Mouse (Mus musculus) bone marrow macrophage, adult 2 months (primary cell): Measurements from ENCODE around the gene Shbg. TPM values are rescaled to one million over a fixed set of nuclear protein-coding genes. Genes with fewer than 3 reads are reported as not detected.

Source experiments
- H3K27ac ChIP-seq: 2 replicates; pipeline ENCODE4 v1.5.1; 2012; ENCODE audit warnings: low read depth, low read length; ENCODE audit not compliant: insufficient read depth
- H3K4me1 ChIP-seq: 2 replicates; pipeline ENCODE4 v1.6.1; 2012; ENCODE audit warnings: low read length; ENCODE audit not compliant: control insufficient read depth, insufficient read depth
- H3K4me3 ChIP-seq: 2 replicates; pipeline ENCODE4 v1.5.1; 2012; ENCODE audit warnings: mild to moderate bottlenecking, low read length, moderate library complexity; ENCODE audit not compliant: insufficient read depth
- CTCF ChIP-seq: IDR thresholded peaks from 2 replicates; pipeline ENCODE4 v1.5.1; 2012; ENCODE audit warnings: low read depth, mild to moderate bottlenecking, low read length, moderate library complexity
- POLR2A ChIP-seq: IDR thresholded peaks from 2 replicates; pipeline ENCODE4 v1.6.1; 2012; ENCODE audit warnings: mild to moderate bottlenecking, low read depth, low read length, borderline replicate concordance
- polyA plus RNA-seq: library from polyadenylated mRNA; stranded (reverse); fragments of >200 nt; gene quantifications from 2 replicates; pipeline ENCODE4 v1.2.4, GENCODE M21; 2012; ENCODE audit not compliant: missing spikeins, insufficient read depth, insufficient read length

Shbg gene
- not detected in 2 replicates for polyA plus RNA-seq

GRCm38 (mm10) chr11:69617805-69618204 is at the start of gene Shbg:
TSS of gene Shbg (minus strand) at chr11:69617905.
- Histone ChIP-seq H3K4me1 (peaks cover 3% of the 10 kb centered on the region), H3K4me3 (no peak within 1 kb of the TSS), H3K27ac (no peak within 1 kb of the TSS)
- no peak for TF ChIP-seq CTCF
- TF ChIP-seq POLR2A = no peak

- Histone ChIP-seq H3K4me1 (peaks cover 20% of the 10 kb centered on the region), H3K27ac (peak overlapping the region; percentile 83), H3K4me3 (no peak overlapping the region)
- TF ChIP-seq POLR2A = no peak
- no peak for TF ChIP-seq CTCF
These were observed 48.9 kb upstream of the Shbg start for GRCm38 (mm10) chr11:69666665-69667005.

GRCm38 (mm10) chr11:69665961-69666664 is 48.4 kb upstream of the Shbg start, which contains the start of gene Cd68:
TSS of gene Cd68 (minus strand) at chr11:69666153.
- H3K4me3 ChIP-seq = peak within 1 kb of the TSS; percentile 90
- peaks cover 20% of the 10 kb centered on the region for H3K4me1 ChIP-seq

GRCm38 (mm10) chr11:69665457-69665960 is 47.8 kb upstream of the Shbg start:
- TF ChIP-seq CTCF (no peak), POLR2A (no peak)
- H3K27ac ChIP-seq = peak overlapping the region; percentile 96
- peak overlapping the region; percentile 90 for H3K4me3 ChIP-seq
- H3K4me1 ChIP-seq = peaks cover 20% of the 10 kb centered on the region

More at GRCm38 (mm10) chr11:69665961-69666664, 48.4 kb upstream of the Shbg start, which contains the start of gene Cd68:
- peak within 1 kb of the TSS; percentile 96 for H3K27ac ChIP-seq
- TF ChIP-seq POLR2A (no peak), CTCF (no peak)

- Histone ChIP-seq H3K27ac (peak overlapping the region; percentile 96), H3K4me3 (peak overlapping the region; percentile 90), H3K4me1 (peaks cover 20% of the 10 kb centered on the region)
- TF ChIP-seq CTCF = peak; percentile 16; the same call in 1 of the 2 replicates
- TF ChIP-seq POLR2A = no peak
These were observed 47.1 kb upstream of the Shbg start for GRCm38 (mm10) chr11:69664841-69665240.

GRCm38 (mm10) chr11:69663795-69664194 is 46.1 kb upstream of the Shbg start:
- Histone ChIP-seq H3K27ac (peak overlapping the region; percentile 96), H3K4me3 (peak overlapping the region; percentile 90), H3K4me1 (peaks cover 20% of the 10 kb centered on the region)
- TF ChIP-seq POLR2A (no peak), CTCF (no peak)

- TF ChIP-seq POLR2A = no peak
- no peak for TF ChIP-seq CTCF
- Histone ChIP-seq H3K4me3 (peak overlapping the region; percentile 90), H3K27ac (peak overlapping the region; percentile 96), H3K4me1 (peaks cover 16% of the 10 kb centered on the region)
These were observed 45.4 kb upstream of the Shbg start for GRCm38 (mm10) chr11:69662967-69663671.

GRCm38 (mm10) chr11:69662213-69662966 is 44.7 kb upstream of the Shbg start, which contains the start of gene Mpdu1:
TSS of gene Mpdu1 (minus strand) at chr11:69662642.
- TF ChIP-seq POLR2A (no peak; the same call in 1 of the 2 replicates), CTCF (no peak)
- Histone ChIP-seq H3K27ac (peak within 1 kb of the TSS; percentile 96), H3K4me3 (peak within 1 kb of the TSS; percentile 90), H3K4me1 (peaks cover 12% of the 10 kb centered on the region)

- peaks cover 9% of the 10 kb centered on the region for H3K4me1 ChIP-seq
- H3K27ac ChIP-seq = peak overlapping the region; percentile 96
- TF ChIP-seq POLR2A = no peak
- no peak for TF ChIP-seq CTCF
- H3K4me3 ChIP-seq = peak overlapping the region; percentile 90
These were observed 43.6 kb upstream of the Shbg start for GRCm38 (mm10) chr11:69661221-69661881.
